Mouse (Mus musculus): ENCODE results near the gene Pigf.

- TF ChIP-seq POLR2A (IDR thresholded peaks at IDR 0.05; ENCODE audit: insufficient read depth, low read depth, low read length) (no peak), CTCF (IDR thresholded peaks at IDR 0.05; ENCODE audit: insufficient read depth, low read depth, low read length) (no peak)
Measured at GRCm38 (mm10) chr17:86967048-86967447, 58.2 kb downstream of the Pigf start.
